Mouse (Mus musculus): ENCODE measurements at regions not wholly inside any gene's neighbourhood (a gene's known extent, or its start where the extent isn't known, plus 50 kb on each side); places are given as distances from the start of the nearest gene placed in this dataset.

DNA sequence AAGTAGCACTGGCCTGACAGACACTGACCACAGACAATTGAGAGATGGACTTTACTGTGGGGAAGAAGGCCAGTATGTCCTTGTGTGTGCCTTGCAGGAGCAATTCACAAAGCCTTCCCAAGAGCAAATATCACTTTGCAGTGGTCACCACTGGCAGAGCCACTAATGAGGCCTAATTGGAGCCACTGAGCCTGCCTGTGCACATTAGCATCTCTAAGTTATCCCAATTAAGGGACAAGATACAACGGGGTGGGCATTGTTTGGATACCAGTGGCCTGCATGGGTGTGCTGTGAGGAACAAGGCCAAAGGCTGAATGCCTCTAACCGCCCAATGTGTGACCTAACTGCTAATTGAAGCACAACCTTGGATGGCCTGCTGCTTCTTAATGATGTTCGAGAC is 433.4 kb upstream of the Ptbp2 start:
- ATAC-seq (ENCODE audit: low FRiP score, low TSS enrichment): no peak
- no peak overlapping the region for H3K4me3 ChIP-seq (ENCODE audit: low read length)
- H3K9ac ChIP-seq (replicated peaks; ENCODE audit: low read length): no peak overlapping the region
- H3K36me3 ChIP-seq (ENCODE audit: insufficient read depth, low read length): no peaks in the 10 kb centered on the region
- no peak overlapping the region for H3K27ac ChIP-seq (ENCODE audit: low read length)
- no peaks in the 10 kb centered on the region for H3K27me3 ChIP-seq (ENCODE audit: insufficient read depth, low read length)
- H3K4me1 ChIP-seq (ENCODE audit: insufficient read depth, low read length): no peaks in the 10 kb centered on the region
- H3K4me2 ChIP-seq (replicated peaks; ENCODE audit: low read depth, low read length): no peak overlapping the region
- H3K9me3 ChIP-seq (ENCODE audit: low read length): no peaks in the 10 kb centered on the region
- 35% methylated on average over 3 of the region's 3 CpGs for WGBS

DNA sequence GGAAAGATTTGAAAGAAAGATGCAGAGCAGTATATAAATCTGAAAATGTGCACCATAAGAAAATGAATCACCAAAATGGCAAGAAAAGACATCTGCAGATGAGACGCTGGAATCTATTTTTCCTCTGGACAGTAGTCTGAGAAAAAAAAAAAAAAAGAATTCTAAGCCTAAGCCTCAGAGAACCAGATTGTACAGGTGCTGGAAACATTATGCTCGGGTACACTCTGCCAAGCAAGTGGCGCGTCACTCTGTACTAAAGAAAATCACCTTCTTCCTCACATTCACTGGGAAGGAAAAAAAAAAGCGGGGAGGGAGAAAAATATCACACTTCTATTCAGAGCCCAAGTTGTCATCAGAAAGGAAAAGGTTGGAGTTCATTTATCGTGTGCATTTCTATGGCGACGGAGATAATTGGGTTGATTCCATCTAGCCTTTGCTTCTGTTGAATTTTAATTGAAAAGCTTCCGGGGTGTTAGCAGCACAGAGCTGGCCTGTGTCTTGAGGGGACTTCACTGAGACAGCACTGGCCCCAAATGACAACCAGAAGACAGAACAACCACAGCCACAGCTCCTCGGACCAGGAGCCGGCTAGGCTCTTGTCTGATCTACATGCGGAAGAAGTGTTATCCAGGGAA is 430.5 kb upstream of the Ptbp2 start:
- no peak overlapping the region for H3K4me2 ChIP-seq (replicated peaks; ENCODE audit: low read depth, low read length)
- H3K9ac ChIP-seq (replicated peaks; ENCODE audit: low read length): no peak overlapping the region
- H3K27me3 ChIP-seq (ENCODE audit: insufficient read depth, low read length): no peaks in the 10 kb centered on the region
- H3K9me3 ChIP-seq (ENCODE audit: low read length): no peaks in the 10 kb centered on the region
- no peaks in the 10 kb centered on the region for H3K36me3 ChIP-seq (ENCODE audit: insufficient read depth, low read length)
- WGBS: 81% methylated on average over 12 of the region's 12 CpGs
- H3K27ac ChIP-seq (ENCODE audit: low read length): no peak overlapping the region
- no peak overlapping the region for H3K4me3 ChIP-seq (ENCODE audit: low read length)
- no peak for ATAC-seq (ENCODE audit: low FRiP score, low TSS enrichment)
- H3K4me1 ChIP-seq (ENCODE audit: insufficient read depth, low read length): no peaks in the 10 kb centered on the region

DNA sequence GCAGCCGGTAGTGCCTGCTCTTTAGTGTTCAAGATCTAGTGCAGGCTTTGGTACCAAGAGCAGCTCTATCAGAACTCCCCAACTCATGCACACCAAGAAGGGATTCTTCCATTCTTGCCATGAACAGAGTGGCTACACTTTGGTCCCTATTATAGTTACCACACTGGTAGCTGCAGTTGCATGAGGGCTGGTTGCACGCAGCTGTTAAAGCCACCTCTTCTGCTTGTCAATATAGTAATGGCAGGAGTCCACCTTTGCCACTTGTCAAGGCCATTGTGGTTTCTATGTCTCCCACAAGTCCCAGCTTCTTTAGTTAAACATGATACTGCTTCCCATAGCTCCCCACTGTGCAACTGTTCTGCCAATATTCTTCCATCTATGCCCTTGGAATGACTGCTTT is 415.1 kb upstream of the Ptbp2 start:
- no peaks in the 10 kb centered on the region for H3K36me3 ChIP-seq (ENCODE audit: insufficient read depth, low read length)
- H3K27ac ChIP-seq (ENCODE audit: low read length): no peak overlapping the region
- H3K4me3 ChIP-seq (ENCODE audit: low read length): no peak overlapping the region
- ATAC-seq (ENCODE audit: low FRiP score, low TSS enrichment): no peak
- H3K9me3 ChIP-seq (ENCODE audit: low read length): no peaks in the 10 kb centered on the region
- no peak overlapping the region for H3K9ac ChIP-seq (replicated peaks; ENCODE audit: low read length)
- no peak overlapping the region for H3K4me2 ChIP-seq (replicated peaks; ENCODE audit: low read depth, low read length)
- H3K4me1 ChIP-seq (ENCODE audit: insufficient read depth, low read length): no peaks in the 10 kb centered on the region
- WGBS: 100% methylated on average over 2 of the region's 2 CpGs
- H3K27me3 ChIP-seq (ENCODE audit: insufficient read depth, low read length): no peaks in the 10 kb centered on the region

DNA sequence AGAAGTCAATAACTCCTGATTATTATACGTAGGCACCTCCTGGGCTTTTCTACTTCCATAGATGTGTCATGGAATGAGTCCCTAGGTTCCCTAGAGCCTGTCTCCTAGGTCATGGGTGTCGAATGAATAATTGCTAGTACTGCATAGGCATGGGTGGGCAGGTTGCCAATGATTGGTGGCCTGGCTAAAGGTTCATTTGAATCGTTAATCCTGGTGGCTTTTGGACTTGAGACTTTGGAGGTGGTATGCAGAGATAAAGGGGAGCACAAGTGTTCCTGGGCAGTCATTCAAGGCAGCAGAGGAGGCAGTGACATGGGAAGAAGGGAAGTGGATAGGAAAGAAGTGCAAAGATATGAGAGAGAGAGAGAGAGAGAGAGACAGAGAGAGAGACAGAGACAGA is 410.2 kb upstream of the Ptbp2 start:
- no peaks in the 10 kb centered on the region for H3K36me3 ChIP-seq (ENCODE audit: insufficient read depth, low read length)
- H3K27me3 ChIP-seq (ENCODE audit: insufficient read depth, low read length): no peaks in the 10 kb centered on the region
- no peak overlapping the region for H3K4me2 ChIP-seq (replicated peaks; ENCODE audit: low read depth, low read length)
- ATAC-seq (ENCODE audit: low FRiP score, low TSS enrichment): no peak
- WGBS: 64% methylated on average over 3 of the region's 3 CpGs
- no peak overlapping the region for H3K9ac ChIP-seq (replicated peaks; ENCODE audit: low read length)
- no peak overlapping the region for H3K4me3 ChIP-seq (ENCODE audit: low read length)
- no peaks in the 10 kb centered on the region for H3K4me1 ChIP-seq (ENCODE audit: insufficient read depth, low read length)
- H3K27ac ChIP-seq (ENCODE audit: low read length): no peak overlapping the region
- H3K9me3 ChIP-seq (ENCODE audit: low read length): no peaks in the 10 kb centered on the region

DNA sequence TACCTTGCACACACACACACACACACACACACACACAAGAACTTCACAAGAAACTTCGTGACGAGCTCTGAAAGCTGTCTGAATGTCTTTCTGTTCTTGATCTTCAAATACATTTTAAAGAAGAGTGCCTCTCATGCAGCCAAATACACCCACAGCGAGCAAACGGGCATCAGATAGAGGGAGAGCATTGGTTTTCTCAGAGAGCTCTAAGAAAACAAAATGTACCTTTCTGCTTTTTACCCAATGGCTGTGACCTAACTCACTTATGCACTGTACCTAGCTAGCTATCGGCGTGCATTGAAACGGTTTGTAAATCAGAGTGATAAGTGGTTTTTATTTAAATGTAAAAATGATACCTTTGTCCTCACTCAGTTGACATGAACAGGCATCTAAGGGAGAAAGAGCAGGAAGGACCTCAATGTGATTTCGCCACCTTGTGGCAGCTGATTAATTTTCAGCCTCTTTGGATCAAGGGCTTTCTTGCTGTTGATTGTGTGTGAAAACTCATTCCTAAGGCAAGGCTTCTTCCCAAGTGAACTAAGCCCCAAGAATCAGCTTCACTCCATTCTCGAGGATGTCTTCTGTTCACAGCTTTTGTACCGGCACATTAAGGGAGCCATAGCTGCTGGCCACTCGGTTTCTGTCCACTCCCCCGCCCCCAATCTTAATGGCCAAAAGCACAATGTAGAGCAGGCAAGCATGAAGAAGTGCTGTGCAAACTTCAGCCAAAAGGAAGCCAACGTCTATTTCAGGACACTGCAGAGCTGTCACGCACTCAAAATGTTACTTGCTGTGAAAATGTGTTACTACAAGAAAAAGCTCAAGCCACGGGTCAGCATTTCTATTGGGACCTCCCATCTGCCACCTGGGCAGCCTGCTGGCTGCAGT is 408.4 kb upstream of the Ptbp2 start:
- WGBS: 31% methylated on average over 15 of the region's 15 CpGs
- Histone ChIP-seq H3K27ac (ENCODE audit: low read length) (no peak overlapping the region), H3K4me3 (ENCODE audit: low read length) (0 out of 2 replicates have a peak overlapping the region, but pooled peaks have one; percentile 18), H3K36me3 (ENCODE audit: insufficient read depth, low read length) (no peaks in the 10 kb centered on the region), H3K4me1 (ENCODE audit: insufficient read depth, low read length) (no peaks in the 10 kb centered on the region), H3K9ac (replicated peaks; ENCODE audit: low read length) (no peak overlapping the region), H3K4me2 (replicated peaks; ENCODE audit: low read depth, low read length) (peak overlapping the region; percentile 43), H3K27me3 (ENCODE audit: insufficient read depth, low read length) (no peaks in the 10 kb centered on the region), H3K9me3 (ENCODE audit: low read length) (no peaks in the 10 kb centered on the region)
- peak; percentile 61; the same call in 1 of the 2 replicates for ATAC-seq (ENCODE audit: low FRiP score, low TSS enrichment)

DNA sequence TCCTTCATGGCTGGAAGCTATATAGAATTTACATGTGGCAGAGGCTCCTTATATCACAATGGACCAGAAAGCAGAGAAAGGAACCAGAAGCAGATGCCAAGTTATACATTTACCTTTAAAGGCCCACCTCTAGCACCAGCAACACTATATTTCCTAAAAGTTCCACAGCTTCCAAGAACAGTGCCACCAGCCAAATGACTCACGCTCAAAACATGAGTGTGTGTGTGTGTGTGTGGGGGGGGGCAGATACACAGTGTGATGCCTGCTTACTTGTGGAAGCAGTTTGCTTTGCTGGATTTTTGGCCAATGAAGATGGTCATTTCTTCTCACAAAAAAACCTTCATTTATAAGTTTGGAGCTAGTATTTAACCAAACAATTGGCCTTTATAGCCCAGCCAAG is 405.3 kb upstream of the Ptbp2 start:
- ATAC-seq (ENCODE audit: low FRiP score, low TSS enrichment): no peak
- Histone ChIP-seq H3K9me3 (ENCODE audit: low read length) (no peaks in the 10 kb centered on the region), H3K4me1 (ENCODE audit: insufficient read depth, low read length) (no peaks in the 10 kb centered on the region), H3K4me2 (replicated peaks; ENCODE audit: low read depth, low read length) (no peak overlapping the region), H3K27me3 (ENCODE audit: insufficient read depth, low read length) (no peaks in the 10 kb centered on the region), H3K4me3 (ENCODE audit: low read length) (no peak overlapping the region), H3K27ac (ENCODE audit: low read length) (no peak overlapping the region), H3K9ac (replicated peaks; ENCODE audit: low read length) (no peak overlapping the region), H3K36me3 (ENCODE audit: insufficient read depth, low read length) (no peaks in the 10 kb centered on the region)
- 95% methylated on average over 1 of the region's 1 CpGs for WGBS

DNA sequence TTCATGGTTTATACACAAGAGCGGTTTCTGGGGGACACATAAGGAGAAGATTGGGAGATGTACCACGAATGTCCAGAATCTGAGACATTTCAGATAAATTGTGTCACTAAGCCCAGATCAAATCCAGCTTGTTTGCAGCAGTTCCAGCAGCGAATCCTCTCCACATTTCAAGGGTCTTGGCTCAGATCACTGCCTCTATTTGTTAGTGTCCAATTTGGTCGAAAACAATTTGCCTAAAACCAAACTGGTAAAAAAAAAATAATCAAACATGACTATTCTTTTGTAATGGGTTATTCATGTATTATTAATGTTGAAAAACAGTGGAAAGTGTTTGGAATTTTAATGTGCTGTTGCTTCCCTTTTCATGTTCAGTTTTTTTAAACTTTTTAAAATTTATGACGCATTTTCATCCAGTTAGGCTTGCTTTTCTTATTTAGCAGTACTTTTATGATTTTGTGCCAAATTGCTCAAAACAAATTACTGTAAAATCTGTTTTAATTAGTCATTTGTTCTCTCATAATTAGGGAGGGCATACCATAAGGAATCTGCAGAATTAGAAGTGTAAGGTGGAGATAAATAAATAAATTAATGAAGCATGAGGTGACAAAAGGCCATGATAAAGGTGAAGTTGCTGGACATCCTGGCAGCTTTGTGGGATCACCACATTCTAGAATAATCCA is 396.8 kb upstream of the Ptbp2 start:
- Histone ChIP-seq H3K4me3 (ENCODE audit: low read length) (no peak overlapping the region), H3K27me3 (ENCODE audit: insufficient read depth, low read length) (no peaks in the 10 kb centered on the region), H3K9me3 (ENCODE audit: low read length) (no peaks in the 10 kb centered on the region), H3K27ac (ENCODE audit: low read length) (no peak overlapping the region), H3K36me3 (ENCODE audit: insufficient read depth, low read length) (no peaks in the 10 kb centered on the region), H3K9ac (replicated peaks; ENCODE audit: low read length) (no peak overlapping the region), H3K4me1 (ENCODE audit: insufficient read depth, low read length) (no peaks in the 10 kb centered on the region), H3K4me2 (replicated peaks; ENCODE audit: low read depth, low read length) (no peak overlapping the region)
- 85% methylated on average over 5 of the region's 5 CpGs for WGBS
- no peak for ATAC-seq (ENCODE audit: low FRiP score, low TSS enrichment)

DNA sequence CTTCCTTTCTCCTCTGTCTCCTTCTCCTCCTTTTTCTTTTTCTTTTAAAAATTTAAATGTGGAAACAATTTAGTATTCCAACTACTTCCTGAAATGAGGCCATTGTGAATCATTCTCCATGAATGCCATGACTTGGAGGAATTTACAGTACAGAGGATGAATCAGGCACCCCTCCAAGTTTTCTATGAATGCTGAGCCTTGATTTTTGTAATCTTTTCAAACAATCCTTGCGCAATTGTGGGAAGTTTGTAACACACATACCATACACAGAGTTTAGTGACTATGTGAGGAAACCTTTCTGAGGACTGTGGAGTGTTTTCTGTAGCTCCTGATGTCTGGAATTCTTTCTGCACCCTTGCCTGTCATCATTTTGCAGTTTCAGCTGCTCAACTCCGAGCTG is 391.4 kb upstream of the Ptbp2 start:
- H3K9ac ChIP-seq (replicated peaks; ENCODE audit: low read length): no peak overlapping the region
- no peaks in the 10 kb centered on the region for H3K4me1 ChIP-seq (ENCODE audit: insufficient read depth, low read length)
- no peak for ATAC-seq (ENCODE audit: low FRiP score, low TSS enrichment)
- H3K27me3 ChIP-seq (ENCODE audit: insufficient read depth, low read length): no peaks in the 10 kb centered on the region
- H3K36me3 ChIP-seq (ENCODE audit: insufficient read depth, low read length): no peaks in the 10 kb centered on the region
- no peak overlapping the region for H3K4me3 ChIP-seq (ENCODE audit: low read length)
- no peak overlapping the region for H3K27ac ChIP-seq (ENCODE audit: low read length)
- no peaks in the 10 kb centered on the region for H3K9me3 ChIP-seq (ENCODE audit: low read length)
- WGBS: 59% methylated on average over 2 of the region's 2 CpGs
- H3K4me2 ChIP-seq (replicated peaks; ENCODE audit: low read depth, low read length): no peak overlapping the region

All from kidney, embryonic 16.5 days (tissue).